Mouse (Mus musculus): ENCODE data around the gene Golph3l.

DNA sequence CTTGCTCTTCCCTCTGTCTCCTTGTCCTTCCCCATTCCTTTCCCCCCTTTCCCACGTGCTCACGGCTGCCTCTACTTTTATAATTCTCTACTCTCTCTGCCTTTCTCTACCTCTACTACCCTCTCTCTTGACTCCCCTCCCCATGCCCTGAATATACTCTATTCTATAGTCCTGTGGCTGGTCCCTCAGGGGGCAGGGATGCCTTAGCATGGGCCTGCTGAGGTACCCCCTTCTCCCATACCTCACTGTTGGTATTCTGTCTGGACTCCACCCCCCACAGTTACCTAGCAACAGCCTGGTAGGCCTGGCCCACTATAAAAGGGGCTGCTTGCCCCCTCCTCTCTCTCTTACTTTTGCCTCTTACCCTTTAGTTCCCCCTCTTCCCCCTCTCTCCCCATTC is 34.8 kb downstream of the Golph3l start:
- TF ChIP-seq CTCF (IDR thresholded peaks at IDR 0.05; ENCODE audit: low read depth) (no peak), EP300 (optimal IDR thresholded peaks at IDR 0.05) (no peak)

Data from stomach, postnatal 0 days (tissue).